Mouse (Mus musculus): ENCODE measurements around the gene Tex101.
"Not testable (repeated sequence)": the region's sequence is repeated elsewhere in the genome, so short reads cannot be mapped to it uniquely, and the experiment has no call there.

Gene Tex101

DNA sequence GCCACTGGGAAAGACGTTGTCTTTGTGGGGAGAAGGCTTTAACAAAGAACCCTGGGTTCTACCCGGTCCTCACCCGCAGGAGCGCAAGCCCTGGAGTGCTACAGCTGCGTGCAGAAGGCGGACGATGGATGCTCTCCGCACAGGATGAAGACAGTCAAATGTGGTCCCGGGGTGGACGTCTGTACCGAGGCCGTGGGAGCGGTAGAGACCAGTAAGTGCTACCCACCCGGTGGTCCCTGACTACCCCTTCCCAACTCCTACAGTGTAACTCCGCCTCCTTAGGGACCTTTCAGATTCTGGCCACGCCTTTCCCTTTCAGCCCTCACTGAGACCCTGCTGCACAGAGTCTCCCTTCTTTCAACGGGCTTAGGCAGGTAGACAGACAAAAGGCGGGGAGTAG lies 39.4 kb downstream of the Tex101 start:
- in situ Hi-C loops (cut with MboI; ENCODE audit: low sequenced_read_pairs), result no loop called here

GRCm38 (mm10) chr7:24636264-24636663 lies 40.2 kb downstream of the Tex101 start, which contains the start of gene Lypd3:
TSS of gene Lypd3 (plus strand) at chr7:24636550.
- in situ Hi-C loops (cut with MboI; ENCODE audit: low sequenced_read_pairs), result no loop called here

DNA sequence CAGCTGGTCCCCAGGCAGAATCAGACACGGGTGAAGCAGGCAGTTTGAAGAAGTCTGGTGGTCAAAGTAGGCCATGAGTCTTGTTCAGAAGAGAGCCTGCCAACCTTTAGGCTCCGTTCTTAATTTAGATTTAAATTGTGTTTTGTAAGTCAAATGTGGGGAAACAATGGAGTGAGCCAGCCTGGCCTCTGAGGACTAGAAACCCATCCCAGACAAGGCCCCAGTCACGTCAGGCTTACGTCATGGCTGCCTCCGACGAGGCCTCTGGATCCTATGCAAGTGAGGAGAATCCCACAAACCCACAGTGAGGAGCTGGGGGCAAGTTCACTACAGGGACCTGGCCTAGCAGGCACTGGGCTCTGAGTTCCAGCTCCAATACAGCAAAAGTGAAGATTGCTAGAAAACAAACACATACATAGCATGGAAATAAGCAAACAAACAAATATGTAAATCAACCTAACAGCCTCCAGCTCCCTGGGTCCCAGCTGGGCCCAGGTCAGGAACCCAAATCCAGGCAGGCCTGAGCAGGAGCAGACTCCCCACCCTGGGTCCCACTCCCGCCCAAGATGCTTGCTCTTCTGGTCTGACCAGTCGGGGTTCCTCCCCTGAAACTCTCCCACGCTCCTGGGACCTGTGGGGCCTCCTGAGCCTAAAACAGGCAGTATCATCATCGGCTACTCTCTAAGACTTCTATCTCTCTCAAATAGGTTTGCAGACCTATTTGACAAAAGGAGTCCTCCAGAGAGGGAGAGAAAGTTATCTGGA lies 46.2 kb downstream of the Tex101 start:
- in situ Hi-C loops (cut with MboI; ENCODE audit: low sequenced_read_pairs), result no loop called here

GRCm38 (mm10) chr7:24629672-24630071 lies 46.8 kb downstream of the Tex101 start:
- in situ Hi-C loops (cut with MboI; ENCODE audit: low sequenced_read_pairs), result no loop called here

GRCm38 (mm10) chr7:24628685-24629610 lies 47.5 kb downstream of the Tex101 start:
- in situ Hi-C loops (cut with MboI; ENCODE audit: low sequenced_read_pairs), result no loop called here

GRCm38 (mm10) chr7:24622967-24623366 lies 53.5 kb downstream of the Tex101 start:
- in situ Hi-C loops (cut with MboI; ENCODE audit: low sequenced_read_pairs), result no loop called here

GRCm38 (mm10) chr7:24621193-24621592 lies 55.3 kb downstream of the Tex101 start:
- in situ Hi-C loops (cut with MboI; ENCODE audit: low sequenced_read_pairs), result no loop called here

DNA sequence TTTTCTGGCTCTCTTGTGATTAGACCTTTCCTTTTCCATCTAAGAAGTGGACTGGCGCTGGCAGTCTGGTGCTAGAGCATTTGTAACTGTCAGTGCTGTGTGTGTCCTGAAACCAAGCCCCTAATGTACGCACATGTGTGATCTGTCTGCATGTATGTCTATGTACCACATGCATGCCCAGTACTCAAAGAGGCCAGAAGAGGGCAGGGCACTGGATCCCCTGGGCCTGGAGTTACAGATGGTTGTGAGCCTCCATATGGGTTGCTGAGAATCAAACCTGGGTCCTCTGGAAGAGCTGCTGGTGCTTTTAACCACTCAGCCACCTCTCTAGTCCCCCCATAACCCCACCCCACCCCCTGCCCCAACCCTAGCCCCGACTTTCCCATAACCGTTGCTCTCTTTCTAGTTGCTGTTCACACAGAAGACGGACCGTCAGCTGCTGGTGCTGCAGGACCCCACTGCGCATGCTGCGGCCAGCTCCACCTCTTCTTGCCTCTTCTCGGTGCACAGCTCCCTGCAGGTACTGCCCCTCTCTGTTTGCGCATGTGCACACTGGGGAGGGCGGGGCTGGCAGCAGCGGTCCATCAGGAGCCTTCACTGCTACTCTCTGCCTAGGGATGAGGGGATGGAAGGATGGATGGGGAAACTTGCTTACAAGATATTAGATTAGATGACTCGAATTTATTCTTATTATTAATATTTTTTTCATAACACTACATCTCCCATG lies 56.6 kb downstream of the Tex101 start:
- in situ Hi-C loops (cut with MboI; ENCODE audit: low sequenced_read_pairs), result no loop called here

DNA sequence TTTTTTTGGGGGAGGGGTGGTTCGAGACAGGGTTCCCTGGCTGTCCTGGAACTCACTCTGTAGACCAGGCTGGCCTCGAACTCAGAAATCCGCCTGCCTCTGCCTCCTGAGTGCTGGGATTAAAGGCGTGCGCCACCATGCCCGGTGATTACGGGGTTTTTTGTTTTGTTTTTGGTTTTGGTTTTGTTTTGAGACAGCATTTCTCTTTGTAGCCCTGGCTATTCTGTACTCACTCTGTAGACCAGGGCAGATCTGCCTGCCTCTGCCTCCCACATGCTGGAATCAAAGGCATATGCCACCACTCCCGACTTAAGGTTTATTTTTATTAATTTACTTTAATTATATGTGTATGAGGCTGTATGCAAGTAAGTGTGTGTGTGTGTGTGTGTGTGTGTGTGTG lies 58.1 kb downstream of the Tex101 start:
- in situ Hi-C loops (cut with MboI; ENCODE audit: low sequenced_read_pairs), result not testable (repeated sequence)

Measured in CH12F3 (cell line).